Mouse (Mus musculus) cerebellum, adult 9-11 months (tissue): ENCODE measurements around the gene Prcc.
"Not testable (repeated sequence)": the region's sequence is repeated elsewhere in the genome, so short reads cannot be mapped to it uniquely, and the experiment has no call there.

Experiments used
- DNase-seq: peaks from one replicate; pipeline ENCODE4 v3.0.0; 2022

Prcc gene

DNA sequence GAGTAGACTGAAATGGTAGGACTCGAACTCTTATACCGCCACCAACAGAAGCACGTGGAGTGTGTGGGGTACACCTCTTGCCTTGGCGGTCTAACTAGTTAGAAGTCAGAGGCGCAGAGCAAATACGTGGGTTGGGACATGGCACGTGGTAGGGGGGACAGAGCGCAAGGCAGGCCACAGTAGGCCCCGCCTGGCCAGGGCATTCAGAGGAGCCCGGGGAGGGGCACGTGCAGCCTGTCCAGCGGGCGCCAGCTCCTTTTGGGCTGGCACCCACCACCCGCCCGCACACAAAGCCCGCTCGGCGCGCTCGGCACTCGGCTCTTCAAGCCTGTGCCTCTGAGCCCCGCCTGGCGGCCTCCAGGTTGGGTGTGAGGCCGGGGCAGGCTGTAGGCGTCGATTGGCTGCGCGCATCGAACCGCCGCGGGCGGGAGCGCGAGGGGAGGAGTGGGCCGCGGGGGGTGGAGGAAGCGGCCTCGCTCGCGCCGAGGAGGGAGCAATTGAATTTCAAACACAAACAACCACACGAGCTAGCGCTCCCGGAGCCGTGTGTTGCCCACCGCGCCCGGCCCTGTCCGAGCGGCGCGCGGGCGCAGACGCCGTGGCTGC lies 20.6 kb upstream of the Prcc start, which contains the start of gene Hdgf:
Gene Hdgf, plus strand, starts transcription at position 442 of the 606 bp plus-strand sequence.
- peak; percentile 96 for DNase-seq

GRCm38 (mm10) chr3:87903821-87904220 lies 18.4 kb upstream of the Prcc start:
- DNase-seq: peak; percentile 14

GRCm38 (mm10) chr3:87901959-87902358 lies 16.6 kb upstream of the Prcc start:
- not testable (repeated sequence) for DNase-seq

- DNase-seq: no peak
These were observed 15.7 kb upstream of the Prcc start for GRCm38 (mm10) chr3:87901036-87901624.

DNA sequence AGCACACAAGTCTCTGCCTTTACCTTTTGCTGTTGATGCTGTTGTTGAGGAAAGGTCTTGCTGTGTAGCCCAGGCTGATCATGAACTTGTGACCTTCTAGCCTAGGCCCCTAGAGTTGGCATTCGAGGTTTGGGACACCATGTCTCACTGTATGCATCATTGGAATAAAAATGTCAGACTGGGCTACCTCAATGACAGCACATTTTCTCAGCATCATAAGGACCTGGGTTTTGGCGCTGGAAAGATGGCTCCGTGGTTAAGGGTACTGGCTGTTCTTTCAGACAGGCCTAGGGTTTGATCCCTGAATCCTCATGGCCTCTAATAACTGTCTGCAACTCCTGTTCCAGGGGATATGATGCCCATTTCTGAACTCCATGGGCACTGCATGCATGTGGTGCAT lies 14.4 kb upstream of the Prcc start:
- no peak for DNase-seq

GRCm38 (mm10) chr3:87899266-87899665 lies 13.9 kb upstream of the Prcc start:
- DNase-seq: no peak

DNA sequence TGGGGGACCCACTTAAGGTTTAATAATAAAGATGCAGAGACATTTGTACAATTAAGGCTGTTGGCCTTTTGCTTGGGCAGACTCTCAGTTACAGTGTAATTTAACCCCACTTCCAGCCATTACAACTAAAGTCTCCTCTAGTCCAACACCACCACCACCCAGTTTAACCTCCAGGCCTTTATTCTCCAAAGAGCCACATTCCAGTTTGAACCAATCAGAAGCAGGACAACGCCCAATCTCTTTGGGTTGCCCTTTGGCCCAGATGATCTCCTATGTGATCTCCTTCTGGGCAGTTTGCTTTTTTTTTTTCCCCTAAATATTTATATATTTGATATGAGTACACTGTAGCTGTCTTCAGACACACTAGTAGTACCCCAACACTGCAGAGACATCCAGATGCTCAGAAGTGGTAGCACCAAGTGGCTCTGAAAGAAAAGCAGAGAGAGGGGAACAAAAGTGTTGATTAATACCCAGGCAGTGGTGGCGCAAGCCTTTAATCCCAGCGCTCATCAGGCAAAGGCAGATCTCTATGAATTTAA lies 8.0 kb upstream of the Prcc start:
- no peak for DNase-seq

- DNase-seq: no peak
These were observed 6.1 kb upstream of the Prcc start for GRCm38 (mm10) chr3:87891481-87891880.

DNA sequence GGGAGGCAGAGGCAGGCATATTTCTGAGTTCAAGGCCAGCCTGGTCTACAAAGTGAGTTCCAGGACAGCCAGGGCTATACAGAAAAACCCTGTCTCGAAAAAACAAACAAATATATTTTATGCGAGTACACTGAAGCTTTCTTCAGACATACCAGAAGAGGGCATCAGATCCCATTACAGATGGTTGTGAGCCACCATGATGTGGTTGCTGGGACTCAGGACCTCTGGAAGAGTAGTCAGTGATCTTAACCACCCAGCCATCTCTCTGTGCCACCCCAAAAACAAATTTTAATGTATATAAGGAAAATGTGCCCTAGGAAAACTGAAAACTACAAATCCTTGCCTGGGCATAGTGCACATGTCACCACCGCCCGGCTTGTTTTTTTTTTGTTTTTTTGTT lies 2.0 kb upstream of the Prcc start:
- peak; percentile 11 for DNase-seq

- DNase-seq: peak; percentile 73
These were observed 1.0 kb upstream of the Prcc start for GRCm38 (mm10) chr3:87886416-87886815.

- DNase-seq: no peak
These were observed 577 bp upstream of the Prcc start for GRCm38 (mm10) chr3:87886004-87886365.

GRCm38 (mm10) chr3:87884708-87885251 lies 628 bp downstream of the Prcc start:
- peak; percentile 85 for DNase-seq

- DNase-seq: no peak
These were observed 1.1 kb downstream of the Prcc start for GRCm38 (mm10) chr3:87884291-87884690.

DNA sequence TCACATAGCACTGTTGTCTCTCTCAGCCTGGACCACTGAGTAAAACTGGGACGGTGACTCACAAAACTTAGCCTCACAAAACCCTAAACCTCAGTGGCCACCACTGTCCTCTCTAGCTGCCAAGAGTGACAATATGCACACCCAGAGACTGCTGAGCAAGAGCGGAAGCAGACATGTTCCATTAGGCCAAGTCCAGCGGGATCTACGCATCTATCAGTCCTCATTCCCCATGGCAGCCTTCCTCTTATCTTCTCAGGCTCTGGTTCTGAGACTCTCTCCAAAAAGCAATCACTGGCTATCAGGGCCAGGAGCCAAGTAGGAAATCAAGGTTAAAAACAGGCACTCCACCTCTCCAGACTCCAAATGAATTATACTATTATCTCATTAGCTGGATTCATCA lies 7.7 kb downstream of the Prcc start:
- no peak for DNase-seq

DNA sequence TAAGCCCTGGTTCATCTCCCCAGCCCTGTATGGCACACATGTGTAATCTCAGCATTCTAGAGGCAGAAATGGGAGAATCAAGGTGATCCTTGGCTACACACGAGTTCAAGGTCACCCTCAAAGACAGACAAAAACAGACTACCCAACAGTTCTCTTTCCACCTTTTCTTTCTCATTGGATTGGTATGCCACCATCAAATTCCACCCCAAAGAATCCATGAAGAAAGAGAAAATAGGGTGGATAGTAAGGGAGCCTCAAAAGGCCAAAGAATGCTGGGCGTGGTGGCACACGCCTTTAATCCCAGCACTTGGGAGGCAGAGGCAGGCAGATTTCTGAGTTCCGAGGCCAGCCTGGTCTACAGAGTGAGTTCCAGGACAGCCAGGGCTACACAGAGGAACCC lies 21.3 kb downstream of the Prcc start:
- DNase-seq: not testable (repeated sequence)

- peak; percentile 44 for DNase-seq
These were observed 25.6 kb downstream of the Prcc start for GRCm38 (mm10) chr3:87859813-87860212.

DNA sequence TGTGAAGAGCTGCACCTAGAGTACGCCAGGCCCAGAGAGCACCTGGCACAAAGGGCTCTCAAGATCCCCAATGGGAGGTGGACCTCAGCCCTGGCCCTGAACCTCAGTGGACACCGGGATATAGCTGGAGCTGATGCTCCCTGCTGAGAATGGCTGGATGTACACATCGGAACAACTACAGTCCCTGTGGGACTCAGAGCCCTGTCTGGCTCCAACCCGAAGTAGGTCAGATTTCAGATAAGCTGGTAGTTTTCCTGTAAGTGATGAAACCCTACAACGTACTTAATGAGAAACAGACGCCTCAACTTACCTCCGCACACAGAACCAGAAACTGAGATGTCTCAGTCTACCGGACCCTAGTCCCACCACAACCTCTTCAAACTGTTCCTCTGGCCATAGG lies 27.7 kb downstream of the Prcc start:
- no peak for DNase-seq

DNA sequence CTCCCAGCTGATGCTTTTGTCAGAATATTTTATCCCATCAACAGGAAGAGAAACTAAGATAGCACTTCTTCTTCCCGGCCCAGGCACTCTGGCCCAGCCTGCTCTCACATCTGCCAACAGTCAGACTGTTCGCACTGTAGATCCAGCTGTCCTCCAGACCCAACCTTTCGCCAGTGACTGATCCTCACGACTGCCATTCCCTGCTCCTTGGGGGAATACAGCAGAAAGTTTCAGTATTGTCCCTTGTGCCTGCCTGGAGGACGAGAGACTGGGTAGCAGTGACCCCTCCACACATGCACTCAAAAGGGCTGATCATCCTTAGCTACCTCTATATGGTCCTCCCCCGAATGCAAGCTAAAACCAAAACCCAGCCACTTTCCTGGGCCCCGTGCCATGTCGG lies 29.5 kb downstream of the Prcc start:
- no peak for DNase-seq

GRCm38 (mm10) chr3:87854795-87855568 lies 30.4 kb downstream of the Prcc start:
- DNase-seq: no peak

DNA sequence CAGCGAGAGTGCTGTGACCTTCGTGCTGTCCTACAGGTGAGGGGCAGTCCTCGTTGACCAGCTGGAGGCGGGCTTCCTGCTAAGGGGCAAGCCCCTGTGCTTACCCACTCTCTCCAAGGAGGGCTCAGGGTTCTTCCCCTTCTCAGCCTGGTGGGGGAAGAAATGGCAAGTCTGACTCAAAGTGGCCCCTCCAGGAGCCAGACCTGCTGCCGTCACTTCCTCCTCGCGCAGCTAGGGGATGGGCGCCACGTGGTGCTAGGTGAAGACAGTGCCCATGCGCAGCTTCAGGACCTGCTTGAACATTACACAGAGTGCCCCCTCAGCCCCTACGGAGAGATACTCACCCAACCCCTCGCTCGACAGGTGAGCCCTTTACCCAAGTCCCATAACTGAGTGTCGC lies 36.3 kb downstream of the Prcc start:
- no peak for DNase-seq

DNA sequence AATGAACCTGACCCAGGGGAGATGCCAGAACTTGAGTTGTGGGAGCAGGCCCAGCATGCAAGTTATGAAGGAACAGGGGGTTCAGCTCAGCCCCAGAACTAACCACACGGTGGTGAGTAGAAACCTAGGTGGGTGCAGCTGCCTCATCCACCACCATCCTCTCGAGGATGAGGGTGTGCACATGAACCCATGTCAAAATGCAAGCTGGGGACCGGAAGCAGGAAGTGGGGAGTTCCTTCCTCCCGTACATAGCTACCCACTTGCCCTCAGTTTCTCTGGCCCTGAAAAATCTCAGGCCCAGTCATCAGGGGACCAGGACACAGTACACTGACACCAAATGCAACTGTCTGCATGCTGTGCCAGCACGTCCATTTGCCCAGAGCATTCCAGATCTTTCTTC lies 37.7 kb downstream of the Prcc start:
- no peak for DNase-seq

- no peak for DNase-seq
These were observed 38.7 kb downstream of the Prcc start, which contains the start of gene Sh2d2a for GRCm38 (mm10) chr3:87846650-87847110. TSS of gene Sh2d2a (plus strand) at chr3:87846755.

DNA sequence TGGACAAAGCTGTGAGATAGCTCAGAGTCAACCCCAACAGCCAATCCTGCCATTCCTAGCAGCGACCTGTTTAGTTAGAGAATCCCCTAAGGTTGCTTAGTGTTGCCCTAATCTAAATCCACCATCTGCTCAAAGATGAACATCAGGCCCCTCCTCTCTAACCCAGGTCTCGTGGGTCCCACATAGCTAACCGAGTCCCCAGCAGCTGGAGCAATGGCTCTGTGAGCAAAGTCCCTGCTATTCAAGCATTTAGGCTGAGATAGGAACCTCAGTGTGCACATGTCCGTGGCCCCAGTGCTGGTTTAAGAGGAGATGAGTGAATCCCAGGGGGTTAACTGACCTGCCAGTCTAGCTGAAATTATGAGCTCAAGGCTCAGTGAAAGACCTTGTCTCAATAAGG lies 39.2 kb downstream of the Prcc start:
- DNase-seq: no peak

DNA sequence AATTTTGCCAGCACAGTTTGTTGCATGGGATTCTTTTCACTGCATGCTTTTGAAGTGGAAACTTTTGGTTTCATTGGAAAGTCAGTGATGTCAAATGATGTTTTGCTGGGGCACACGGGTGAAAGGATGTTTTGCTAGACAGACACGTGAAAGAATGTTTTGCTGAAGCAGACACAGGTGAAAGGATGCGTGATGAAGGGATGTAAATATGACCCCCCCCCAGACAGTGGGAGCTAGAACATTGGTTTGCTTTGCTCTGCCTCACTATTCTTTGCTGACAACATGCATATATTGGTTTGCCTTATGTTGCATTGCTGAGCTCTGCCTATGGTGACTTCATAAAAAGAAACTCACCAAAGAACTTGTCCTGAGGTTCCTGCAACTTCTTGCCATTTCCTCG lies 40.4 kb downstream of the Prcc start:
- DNase-seq: no peak
